Mouse (Mus musculus) limb, embryonic 11.5 days (tissue): ENCODE data around the gene Galntl5. TPM values are rescaled to one million over a fixed set of nuclear protein-coding genes. Genes with fewer than 3 reads are reported as not detected.

Experiments used
- ATAC-seq: fragments of 200-750 bp; cut with Nextera tagmentation; 2 replicates; pipeline ENCODE4 v1.8.0; 2017; ENCODE audit warnings: low read depth; ENCODE audit not compliant: insufficient number of reproducible peaks, low FRiP score, low TSS enrichment
- DNase-seq: peaks from one replicate; pipeline ENCODE4 v3.0.0-alpha.2; 2015; ENCODE audit warnings: low spot score
- H3K27ac ChIP-seq: fragments of 300-500 bp; sonication (generic); replicated peaks from 2 replicates; pipeline ENCODE4 v1.5.1; 2014; ENCODE audit warnings: low read depth, mild to moderate bottlenecking, low read length
- H3K27me3 ChIP-seq: fragments of 300-500 bp; sonication (generic); 2 replicates; pipeline ENCODE4 v1.6.1; 2014; ENCODE audit warnings: mild to moderate bottlenecking, low read length, mixed read lengths; ENCODE audit not compliant: control insufficient read depth, insufficient read depth
- H3K36me3 ChIP-seq: fragments of 300-500 bp; sonication (generic); 2 replicates; pipeline ENCODE4 v1.6.1; 2014; ENCODE audit warnings: mild to moderate bottlenecking, low read length, moderate library complexity, mixed read lengths; ENCODE audit not compliant: control insufficient read depth, insufficient read depth
- H3K4me1 ChIP-seq: fragments of 300-500 bp; sonication (generic); 2 replicates; pipeline ENCODE4 v1.6.1; 2014; ENCODE audit warnings: low read length, mixed read lengths; ENCODE audit not compliant: control insufficient read depth, insufficient read depth
- H3K4me2 ChIP-seq: fragments of 300-500 bp; sonication (generic); 2 replicates; pipeline ENCODE4 v1.6.1; 2014; ENCODE audit warnings: low read depth, mild to moderate bottlenecking, moderate library complexity; ENCODE audit not compliant: severe bottlenecking
- H3K4me3 ChIP-seq: fragments of 300-500 bp; sonication (generic); 2 replicates; pipeline ENCODE4 v1.5.1; 2014; ENCODE audit warnings: low read depth, low read length
- H3K9ac ChIP-seq: fragments of 300-500 bp; sonication (generic); 2 replicates; pipeline ENCODE4 v1.6.1; 2014; ENCODE audit warnings: mild to moderate bottlenecking, low read length
- H3K9me3 ChIP-seq: fragments of 300-500 bp; sonication (generic); 2 replicates; pipeline ENCODE4 v1.6.1; 2016; ENCODE audit warnings: low read length; ENCODE audit not compliant: control insufficient read depth
- WGBS: fragments of 180-500 bp; shearing (Covaris S2); extraction: QIAGEN DNeasy Blood & Tissue Kit; methylation state at CpG from one replicate; pipeline ENCODE4 v1.1.7; 2014; 5-methylcytosine and 5-hydroxymethylcytosine counted together
- polyA plus RNA-seq: library from polyadenylated mRNA; unstranded; fragments of >200 nt; fragmentation: Nextera tagmentation; extraction: Ambion mirVana; gene quantifications from 2 replicates; pipeline ENCODE4 v1.2.1, GENCODE M21; 2014

The Galntl5 gene
- polyA plus RNA-seq, 1 experiment from 2014 or later, result not detected

DNA sequence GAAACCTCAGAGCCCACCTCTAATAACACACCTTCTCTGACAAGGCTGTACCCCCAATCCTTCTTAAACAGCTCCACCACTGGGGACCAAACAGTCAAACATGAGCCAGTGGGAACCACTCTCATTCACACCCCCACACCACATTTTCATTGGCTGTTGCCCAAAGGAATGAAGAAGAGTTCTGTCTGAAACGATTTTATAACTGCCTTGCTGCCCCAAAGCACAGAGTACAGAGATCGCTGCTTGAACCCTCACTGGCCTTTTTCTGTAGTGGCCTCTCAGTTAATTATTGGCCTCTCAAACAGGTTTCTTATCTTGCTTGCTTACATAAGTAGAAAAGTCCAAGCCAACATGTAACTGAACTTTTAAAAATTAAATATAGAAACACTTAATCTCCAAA lies 71.2 kb downstream of the Galntl5 start:
- Histone ChIP-seq H3K27ac (no peak overlapping the region), H3K4me3 (no peak overlapping the region), H3K27me3 (no peaks in the 10 kb centered on the region), H3K9ac (no peak overlapping the region), H3K4me2 (no peak overlapping the region), H3K9me3 (no peaks in the 10 kb centered on the region), H3K36me3 (peaks cover 5% of the 10 kb centered on the region), H3K4me1 (no peaks in the 10 kb centered on the region)
- 90% methylated on average over 2 of the region's 2 CpGs for WGBS
- ATAC-seq (no peak), DNase-seq (no peak)

DNA sequence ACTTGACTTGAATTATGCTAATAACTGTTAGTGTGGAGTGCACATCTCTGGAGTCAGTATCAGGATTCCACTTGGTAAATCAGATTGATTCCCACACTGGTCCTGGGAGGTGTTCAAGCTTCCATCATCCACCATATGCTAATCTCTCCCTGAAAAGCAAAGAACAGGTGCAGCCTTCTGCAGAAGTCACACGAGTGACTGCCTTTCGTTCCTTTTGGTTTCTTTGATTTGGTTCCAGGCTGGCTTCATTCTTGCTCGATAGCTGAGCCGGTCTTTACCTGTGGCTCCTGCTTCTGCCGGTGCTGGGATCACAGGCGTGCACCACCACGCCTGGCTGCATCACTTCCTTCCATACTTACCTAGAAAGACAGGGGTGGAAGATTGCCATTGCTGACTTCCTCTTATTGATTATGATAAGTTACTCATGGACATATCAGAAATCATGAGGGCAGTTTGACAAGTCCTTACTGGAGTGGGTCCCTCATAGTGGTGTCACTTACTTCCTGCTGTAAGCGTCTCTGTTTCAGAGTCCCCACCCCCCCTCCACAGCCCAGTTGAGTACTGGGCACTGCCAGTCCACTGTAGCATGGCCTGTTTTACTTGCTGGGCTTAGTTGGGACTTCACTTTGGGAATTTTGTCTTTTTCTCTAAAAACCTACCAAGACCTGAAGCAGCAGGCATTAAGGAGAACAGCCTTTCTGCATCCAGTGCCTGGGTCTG lies 71.7 kb downstream of the Galntl5 start:
- no peak overlapping the region for H3K4me3 ChIP-seq
- H3K9me3 ChIP-seq, result no peaks in the 10 kb centered on the region
- no peak for ATAC-seq
- H3K27ac ChIP-seq, result no peak overlapping the region
- no peak overlapping the region for H3K9ac ChIP-seq
- WGBS, result 92% methylated on average over 8 of the region's 8 CpGs
- peaks cover 9% of the 10 kb centered on the region for H3K36me3 ChIP-seq
- DNase-seq, result no peak
- H3K4me1 ChIP-seq, result no peaks in the 10 kb centered on the region
- H3K4me2 ChIP-seq, result no peak overlapping the region
- H3K27me3 ChIP-seq, result no peaks in the 10 kb centered on the region

- H3K36me3 ChIP-seq, result peaks cover 11% of the 10 kb centered on the region
- DNase-seq, result no peak
- 90% methylated on average over 4 of the region's 4 CpGs for WGBS
These were observed 73.2 kb downstream of the Galntl5 start for GRCm38 (mm10) chr5:25254491-25254890.

DNA sequence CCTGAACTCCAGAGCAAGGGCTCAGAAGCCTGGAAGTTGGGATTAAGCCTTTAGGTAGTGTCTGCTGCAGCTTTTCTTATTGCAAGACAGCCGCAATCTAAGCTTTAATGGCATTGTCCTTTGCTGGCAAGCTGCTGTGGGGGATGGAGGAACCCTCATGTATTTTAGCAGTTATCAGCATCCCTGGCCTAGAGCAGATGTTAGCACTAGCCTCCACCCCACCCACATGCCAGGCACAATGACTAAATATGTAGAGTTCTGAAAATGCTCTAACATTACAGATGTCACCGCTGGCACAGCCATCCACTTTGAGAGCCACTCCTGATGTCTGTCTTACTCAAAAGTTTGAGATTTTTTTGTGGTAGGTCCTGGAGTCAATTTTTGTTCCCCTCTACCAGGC lies 75.4 kb downstream of the Galntl5 start:
- DNase-seq (no peak), ATAC-seq (no peak)
- Histone ChIP-seq H3K27ac (no peak overlapping the region), H3K36me3 (peaks cover 11% of the 10 kb centered on the region), H3K4me3 (no peak overlapping the region), H3K4me2 (no peak overlapping the region), H3K4me1 (no peaks in the 10 kb centered on the region), H3K9me3 (no peaks in the 10 kb centered on the region), H3K27me3 (no peaks in the 10 kb centered on the region), H3K9ac (no peak overlapping the region)
- WGBS, result 84% methylated on average over 2 of the region's 2 CpGs

More at GRCm38 (mm10) chr5:25254491-25254890, 73.2 kb downstream of the Galntl5 start:
- H3K4me2 ChIP-seq, result no peak overlapping the region
- H3K9ac ChIP-seq, result no peak overlapping the region
- H3K27me3 ChIP-seq, result no peaks in the 10 kb centered on the region
- H3K27ac ChIP-seq, result no peak overlapping the region
- no peaks in the 10 kb centered on the region for H3K4me1 ChIP-seq
- ATAC-seq, result no peak
- no peak overlapping the region for H3K4me3 ChIP-seq
- H3K9me3 ChIP-seq, result no peaks in the 10 kb centered on the region

DNA sequence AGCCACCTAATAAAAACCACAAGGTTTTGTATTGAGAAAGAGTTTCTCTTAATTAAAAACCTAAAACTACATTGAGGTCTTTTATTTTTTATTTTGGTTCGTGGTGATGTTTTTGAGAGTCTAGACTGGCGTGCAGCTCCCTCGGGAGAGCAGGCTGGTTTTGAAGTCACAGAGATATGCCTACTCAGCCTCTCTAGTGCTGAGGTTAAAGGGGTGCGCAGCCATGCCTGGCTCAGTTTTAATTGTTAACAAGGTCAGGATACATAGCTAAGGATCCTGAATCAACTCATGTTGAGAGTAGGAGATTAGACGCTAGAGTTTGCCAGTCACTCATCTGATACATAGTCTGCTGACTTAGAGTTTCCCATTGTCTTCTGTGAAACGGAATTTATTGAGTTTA lies 80.2 kb downstream of the Galntl5 start:
- peaks cover 11% of the 10 kb centered on the region for H3K36me3 ChIP-seq
- no peak for ATAC-seq
- WGBS, result 76% methylated on average over 6 of the region's 6 CpGs

DNA sequence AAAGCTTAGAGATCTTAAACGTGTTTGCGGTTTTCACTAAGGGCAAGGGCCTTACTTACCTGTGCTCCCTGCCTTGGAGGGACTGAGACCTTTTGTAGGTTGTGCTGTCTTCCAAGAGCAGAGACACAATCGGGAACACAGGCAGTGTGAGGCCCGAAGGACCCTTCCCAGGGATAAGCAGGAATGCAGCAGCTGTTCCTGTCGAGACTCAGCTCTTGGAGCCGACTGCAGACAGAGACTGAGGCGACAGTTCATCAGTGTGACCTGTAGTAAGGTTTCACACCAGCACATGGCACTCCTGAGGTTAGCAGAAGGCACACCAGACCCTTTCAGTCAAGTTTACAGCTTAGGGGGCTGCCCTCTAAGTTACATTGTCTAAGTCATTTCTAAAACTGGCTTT lies 81.0 kb downstream of the Galntl5 start:
- no peak overlapping the region for H3K4me3 ChIP-seq
- no peaks in the 10 kb centered on the region for H3K4me1 ChIP-seq
- WGBS, result 80% methylated on average over 7 of the region's 7 CpGs
- DNase-seq (no peak), ATAC-seq (no peak)
- H3K4me2 ChIP-seq, result no peak overlapping the region
- no peaks in the 10 kb centered on the region for H3K9me3 ChIP-seq
- peaks cover 11% of the 10 kb centered on the region for H3K36me3 ChIP-seq
- H3K9ac ChIP-seq, result no peak overlapping the region
- H3K27ac ChIP-seq, result no peak overlapping the region
- H3K27me3 ChIP-seq, result no peaks in the 10 kb centered on the region

More for the DNA sequence above, 80.2 kb downstream of the Galntl5 start:
- H3K4me2 ChIP-seq, result no peak overlapping the region
- H3K9ac ChIP-seq, result no peak overlapping the region
- no peak overlapping the region for H3K27ac ChIP-seq
- no peaks in the 10 kb centered on the region for H3K27me3 ChIP-seq
- no peaks in the 10 kb centered on the region for H3K9me3 ChIP-seq
- H3K4me1 ChIP-seq, result no peaks in the 10 kb centered on the region
- no peak overlapping the region for H3K4me3 ChIP-seq
- DNase-seq, result no peak

- Histone ChIP-seq H3K4me2 (no peak overlapping the region), H3K4me1 (no peaks in the 10 kb centered on the region), H3K9ac (no peak overlapping the region), H3K4me3 (no peak overlapping the region), H3K27ac (no peak overlapping the region), H3K36me3 (peaks cover 4% of the 10 kb centered on the region; the same call in 1 of the 2 replicates), H3K9me3 (no peaks in the 10 kb centered on the region), H3K27me3 (no peaks in the 10 kb centered on the region)
- no peak for DNase-seq
- WGBS, result 95% methylated on average over 4 of the region's 4 CpGs
- no peak for ATAC-seq
These were observed 87.1 kb downstream of the Galntl5 start for GRCm38 (mm10) chr5:25268258-25268888.
